Mouse (Mus musculus) myocyte (in vitro differentiated cells): ENCODE data around the gene Zfp786.

ENCODE experiments used
- CEBPB ChIP-seq: IDR thresholded peaks from 2 replicates; pipeline ENCODE4 v1.6.1; 2011; ENCODE audit warnings: mild to moderate bottlenecking, moderate library complexity; ENCODE audit not compliant: poor library complexity, insufficient read depth, severe bottlenecking
- E2F4 ChIP-seq: IDR thresholded peaks from one replicate; pipeline ENCODE4 v1.6.1; 2011; ENCODE audit warnings: mild to moderate bottlenecking, control low read depth, moderate library complexity; ENCODE audit not compliant: insufficient read depth
- MAX ChIP-seq: IDR thresholded peaks from one replicate; pipeline ENCODE4 v1.6.1; 2011; ENCODE audit warnings: low read depth, mild to moderate bottlenecking, control low read depth
- MYOD1 ChIP-seq, 3 experiments: IDR thresholded peaks; one replicate each; pipeline ENCODE4 v1.6.1; 2011; ENCODE audit warnings: control low read depth in 2 of 3, low read depth in 2 of 3, mild to moderate bottlenecking in 2 of 3, moderate library complexity in 1 of 3; ENCODE audit not compliant: insufficient read length in 2 of 3, control insufficient read depth in 1 of 3
- MYOG ChIP-seq, 3 experiments: IDR thresholded peaks; one replicate each; pipeline ENCODE4 v1.6.1; 2011; ENCODE audit warnings: control low read depth in 2 of 3, low read depth in 2 of 3, mild to moderate bottlenecking in 2 of 3; ENCODE audit not compliant: insufficient read length in 2 of 3, control insufficient read depth in 1 of 3, insufficient read depth in 1 of 3
- POLR2A ChIP-seq: IDR thresholded peaks from one replicate; pipeline ENCODE4 v1.6.1; 2011; ENCODE audit warnings: low read depth, mild to moderate bottlenecking, control low read depth, moderate library complexity; ENCODE audit not compliant: insufficient read length
- POLR2AphosphoS2 ChIP-seq: IDR thresholded peaks from one replicate; pipeline ENCODE4 v1.6.1; 2011; ENCODE audit warnings: low read depth, control low read depth; ENCODE audit not compliant: insufficient read length
- REST ChIP-seq: IDR thresholded peaks from one replicate; pipeline ENCODE4 v1.6.1; 2011; ENCODE audit warnings: mild to moderate bottlenecking, control low read depth, moderate library complexity; ENCODE audit not compliant: insufficient read depth, insufficient read length
- TCF12 ChIP-seq: IDR thresholded peaks from one replicate; pipeline ENCODE4 v1.6.1; 2011; ENCODE audit warnings: mild to moderate bottlenecking, control low read depth; ENCODE audit not compliant: poor library complexity, insufficient read depth, severe bottlenecking
- TCF3 ChIP-seq: IDR thresholded peaks from one replicate; pipeline ENCODE4 v1.6.1; 2011; ENCODE audit warnings: low read depth, control low read depth; ENCODE audit not compliant: insufficient read length
- USF1 ChIP-seq: IDR thresholded peaks from one replicate; pipeline ENCODE4 v1.6.1; 2011; ENCODE audit warnings: low read depth, mild to moderate bottlenecking, control low read depth, moderate library complexity

DNA sequence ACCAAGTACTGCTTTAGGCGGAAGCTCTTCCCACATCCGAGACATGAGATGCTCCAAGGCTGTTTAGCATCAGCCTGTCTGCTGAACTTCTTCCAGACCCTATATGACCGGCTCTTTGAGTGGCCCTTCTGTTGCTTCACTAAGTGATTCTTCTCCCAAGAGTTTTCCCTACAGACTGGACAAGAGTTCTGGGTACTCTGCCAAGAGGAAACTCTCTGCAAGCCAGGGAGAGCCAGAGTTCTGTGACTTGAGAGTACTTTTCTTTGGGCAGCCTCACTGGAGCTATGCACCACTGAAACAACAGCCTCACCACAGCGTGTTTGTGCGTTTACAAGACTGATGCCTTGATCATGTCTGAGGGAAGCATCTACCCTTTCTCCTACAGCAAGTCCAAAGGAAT is 9.4 kb downstream of the Zfp786 start:
- TF ChIP-seq E2F4: no peak
- no peak for TF ChIP-seq POLR2A
- no peak for TF ChIP-seq CEBPB
- TF ChIP-seq MYOG (IDR thresholded peaks at IDR 0.05; ENCODE audit: control insufficient read depth in 1 of 3, insufficient read depth in 1 of 3, insufficient read length in 2 of 3, low read depth in 2 of 3): no peak
- no peak for TF ChIP-seq TCF12
- TF ChIP-seq USF1: no peak
- TF ChIP-seq MAX: no peak
- no peak for TF ChIP-seq POLR2AphosphoS2
- TF ChIP-seq MYOD1 (IDR thresholded peaks at IDR 0.05; ENCODE audit: control insufficient read depth in 1 of 3, insufficient read length in 2 of 3, low read depth in 2 of 3): no peak
- no peak for TF ChIP-seq TCF3
- TF ChIP-seq REST: no peak
